Comparison of ENCODE assay signal across 17 mouse cellular contexts in the genomic region with DNA sequence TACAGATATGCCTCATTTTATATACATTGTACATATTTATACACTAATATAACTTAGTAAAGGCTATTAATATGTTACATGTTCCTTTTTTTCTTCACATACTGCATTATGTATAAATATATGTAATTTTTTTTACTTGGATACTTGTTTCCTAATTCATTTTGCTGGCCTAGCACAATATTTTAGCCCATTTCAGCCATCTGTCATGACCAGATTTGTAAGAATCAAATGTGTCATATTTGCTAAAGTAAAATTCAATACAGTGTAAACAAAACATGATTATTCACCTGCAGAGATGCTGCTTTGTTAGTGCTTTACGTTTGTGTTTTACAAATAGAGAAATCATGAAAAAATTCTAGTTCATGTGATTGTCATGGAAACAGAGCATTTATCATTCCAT.
DNase-seq lines count a peak whose midpoint lies in the region; TF ChIP-seq lines count a peak whose summit lies in the region.
"Had no signal": no experiment of that assay in that cellular context is flagged by ENCODE, and none has a peak within 500 bp of the region (broad histone marks: within the 10 kb centered on the region; RNA-seq: fewer than 3 reads in every experiment).

No protein-coding gene starts in this region.

- peaks cover 6% of the 10 kb centered on the region; the same call in 1 of the 2 replicates for H3K4me1 ChIP-seq in kidney, adult 2 months (ENCODE audit: control insufficient read depth, insufficient read depth, low read length)

- H3K27me3 ChIP-seq in kidney, adult 2 months (replicated peaks; ENCODE audit: control insufficient read depth, insufficient read depth, low read length): no peaks in the 10 kb centered on the region
- H3K27me3 ChIP-seq: CH12.LX, Patski had no signal

- DNase-seq in kidney, adult 2 months: peak; percentile 0
- no peak for DNase-seq in kidney, adult 11 months
- peak; percentile 0 for DNase-seq in lung, postnatal 25 days (ENCODE audit: low spot score)
- no peak for DNase-seq in lung, adult 18-20 months
- DNase-seq: adrenal gland, adult 2 months; adrenal gland, adult 8-10 months; adrenal gland, postnatal 10 days; adrenal gland, postnatal 14 days; adrenal gland, postnatal 25 days; adrenal gland, postnatal 36 days; B cell, adult 2 months; cerebellum, adult 11 months; cerebellum, adult 11-12 months; cerebellum, adult 18-20 months had no signal

- WGBS in kidney, adult 2 months: 64% methylated on average over 1 of the region's 1 CpGs

- TF ChIP-seq POLR2A in kidney, adult 2 months (IDR thresholded peaks at IDR 0.05; ENCODE audit: low read depth, low read length): no peak

- no peak for TF ChIP-seq CTCF in kidney, adult 2 months (conservative IDR thresholded peaks at IDR 0.05; ENCODE audit: insufficient read depth, insufficient read length, low read depth, low read length)

- H3K36me3 ChIP-seq in kidney, adult 2 months (ENCODE audit: control insufficient read depth, insufficient read depth, low read length): no peaks in the 10 kb centered on the region
- H3K36me3 ChIP-seq: G1E had no signal

- no peak overlapping the region for H3K27ac ChIP-seq in kidney, adult 2 months (ENCODE audit: insufficient read depth, low read depth, low read length)

- H3K4me3 ChIP-seq in kidney, adult 2 months (ENCODE audit: insufficient read depth, low read depth, low read length): no peak overlapping the region

Comparison
In these comparisons a context has a peak if more than half of its experiments do, and no peak if none do; other contexts are left out.
1. DNase-seq: peak in kidney, adult 2 months (single experiment) and lung, postnatal 25 days (single experiment); none in kidney, adult 11 months (single experiment) and lung, adult 18-20 months (0 of 2).